Mouse (Mus musculus): ENCODE data around the gene Bbox1. TPM values are rescaled to one million over a fixed set of nuclear protein-coding genes. Genes with fewer than 3 reads are reported as not detected.

The Bbox1 gene
- not detected for polyA plus RNA-seq (2012; fragmentation: generic; extraction: Trizol)

DNA sequence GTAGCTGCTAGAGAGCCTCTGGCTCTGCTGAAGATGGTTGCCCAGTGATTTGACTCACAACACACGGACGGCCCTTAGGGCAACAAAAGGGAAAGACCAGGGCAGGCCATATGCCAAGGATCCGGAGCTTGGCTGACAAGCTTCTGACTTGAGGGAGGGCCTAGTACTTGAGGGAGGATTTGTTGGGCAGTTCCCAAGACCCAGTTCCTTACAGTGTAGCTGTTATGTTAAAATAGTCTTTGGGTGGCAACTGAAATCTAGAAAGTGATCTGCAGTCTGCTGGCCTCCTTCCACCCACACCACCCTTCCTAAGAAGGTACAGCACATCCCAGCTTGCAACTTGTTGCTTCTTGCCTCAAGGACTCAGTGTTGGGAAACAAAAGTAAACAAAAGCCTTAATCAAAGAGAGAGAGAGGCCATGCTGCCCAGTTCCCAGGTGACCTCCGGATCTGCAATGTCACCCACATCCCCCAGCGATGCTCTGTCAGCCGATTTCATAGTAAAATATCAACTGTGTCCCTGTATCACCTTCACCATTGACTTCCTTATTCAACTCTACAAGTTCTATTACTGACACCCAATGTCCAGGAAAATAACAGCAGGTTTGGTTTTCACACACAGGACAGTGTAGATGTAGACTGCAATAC lies at the start of gene Bbox1:
TSS of gene Bbox1 (minus strand) at position 52 of the 647 bp plus-strand sequence.
- no peak within 1 kb of the TSS for H3K4me2 ChIP-seq (ENCODE audit: low read depth)
- TF ChIP-seq E2F4 (IDR thresholded peaks at IDR 0.05; ENCODE audit: insufficient read depth) (no peak), POLR2A (IDR thresholded peaks at IDR 0.05; ENCODE audit: insufficient read length, low read depth) (no peak), MYOD1 (IDR thresholded peaks at IDR 0.05; ENCODE audit: control insufficient read depth in 1 of 3, insufficient read length in 2 of 3, low read depth in 2 of 3) (no peak)
- no peak within 1 kb of the TSS for H3K4me3 ChIP-seq
- H3ac ChIP-seq (ENCODE audit: control insufficient read depth, insufficient read length): no peak within 1 kb of the TSS
- H3K79me2 ChIP-seq (ENCODE audit: control insufficient read depth, insufficient read depth): no peaks in the 10 kb centered on the region
- H3K27me3 ChIP-seq (ENCODE audit: control insufficient read depth, insufficient read depth, insufficient read length): no peaks in the 10 kb centered on the region
- H3K36me3 ChIP-seq (ENCODE audit: control insufficient read depth, insufficient read depth): no peaks in the 10 kb centered on the region

DNA sequence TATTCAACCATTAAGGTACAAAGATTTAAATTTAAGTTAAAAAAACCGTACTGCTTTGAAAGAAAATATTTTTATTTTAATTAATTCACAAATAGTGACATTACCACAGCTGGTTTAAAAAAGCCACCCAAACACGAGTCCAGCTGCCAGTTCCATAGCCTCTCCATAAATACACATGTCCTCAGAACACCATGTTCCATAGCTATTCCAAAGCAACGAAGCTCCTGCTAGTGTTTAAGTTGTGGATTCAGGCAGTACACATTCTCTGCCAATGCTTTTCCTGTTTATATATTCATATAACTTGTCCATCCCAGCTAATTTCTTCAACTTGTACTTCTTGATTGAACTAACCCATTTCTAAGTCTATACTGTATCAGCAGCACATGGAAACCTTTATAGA lies 49.5 kb upstream of the Bbox1 start:
- Histone ChIP-seq H3K36me3 (ENCODE audit: control insufficient read depth, insufficient read depth) (no peaks in the 10 kb centered on the region), H3K79me2 (ENCODE audit: control insufficient read depth, insufficient read depth) (no peaks in the 10 kb centered on the region), H3K27me3 (ENCODE audit: control insufficient read depth, insufficient read depth, insufficient read length) (no peaks in the 10 kb centered on the region), H3K4me3 (no peak overlapping the region), H3ac (ENCODE audit: control insufficient read depth, insufficient read length) (no peak overlapping the region), H3K4me2 (ENCODE audit: low read depth) (no peak overlapping the region)
- TF ChIP-seq POLR2A (IDR thresholded peaks at IDR 0.05; ENCODE audit: insufficient read length, low read depth) (no peak), MAX (IDR thresholded peaks at IDR 0.05; ENCODE audit: low read depth) (no peak), USF1 (IDR thresholded peaks at IDR 0.05; ENCODE audit: low read depth) (no peak), REST (IDR thresholded peaks at IDR 0.05; ENCODE audit: insufficient read depth, insufficient read length) (no peak), SRF (IDR thresholded peaks at IDR 0.05; ENCODE audit: control insufficient read depth, insufficient read length, low read depth) (no peak), CEBPB (IDR thresholded peaks at IDR 0.05; ENCODE audit: insufficient read depth, poor library complexity, severe bottlenecking) (no peak), TCF12 (IDR thresholded peaks at IDR 0.05; ENCODE audit: insufficient read depth, poor library complexity, severe bottlenecking) (no peak), TCF3 (IDR thresholded peaks at IDR 0.05; ENCODE audit: insufficient read length, low read depth) (no peak), E2F4 (IDR thresholded peaks at IDR 0.05; ENCODE audit: insufficient read depth) (no peak), MYOG (IDR thresholded peaks at IDR 0.05; ENCODE audit: control insufficient read depth in 1 of 3, insufficient read depth in 1 of 3, insufficient read length in 2 of 3, low read depth in 2 of 3) (no peak), POLR2AphosphoS2 (IDR thresholded peaks at IDR 0.05; ENCODE audit: insufficient read length, low read depth) (no peak), MYOD1 (IDR thresholded peaks at IDR 0.05; ENCODE audit: control insufficient read depth in 1 of 3, insufficient read length in 2 of 3, low read depth in 2 of 3) (no peak)

DNA sequence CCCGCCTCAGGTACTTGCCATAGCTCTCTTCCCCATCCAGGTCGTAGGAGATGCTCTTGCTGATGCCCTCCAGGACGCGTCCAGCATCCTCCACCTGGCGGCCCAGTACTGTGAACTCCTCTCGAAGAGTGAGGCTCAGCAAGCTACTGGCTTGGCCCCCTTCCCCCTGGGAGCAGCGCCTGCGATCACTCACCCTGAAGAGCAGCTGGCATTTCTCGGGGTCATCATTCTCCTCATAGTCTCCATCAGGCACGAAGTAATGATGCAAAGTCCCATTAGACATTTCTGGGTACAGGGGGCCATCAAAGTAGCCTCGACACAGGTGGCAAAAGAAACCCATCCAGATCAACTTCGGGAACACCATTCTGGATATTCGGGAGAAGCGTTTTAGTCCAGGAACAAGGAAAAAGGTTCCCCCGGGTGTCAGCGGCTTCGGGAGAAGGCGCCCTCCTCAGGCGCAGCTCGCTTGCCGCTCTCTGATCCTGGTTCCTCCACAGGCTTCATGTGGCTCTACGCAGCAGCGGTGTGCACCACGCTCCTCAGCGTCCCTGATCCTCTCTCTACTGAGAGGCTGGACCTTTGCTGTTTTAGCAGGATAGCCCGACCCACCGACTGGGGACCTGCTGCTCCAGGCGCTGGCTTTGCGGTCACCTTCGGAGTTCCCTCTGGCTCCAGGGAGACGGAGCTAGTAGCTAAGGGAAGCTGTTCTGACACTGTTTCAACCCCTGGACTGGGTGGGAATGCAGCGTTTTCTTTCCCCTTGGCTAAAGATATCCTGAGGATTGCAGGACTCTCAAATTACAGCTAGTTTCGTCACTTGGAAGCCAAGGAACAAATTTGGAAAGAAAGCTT lies 48.3 kb upstream of the Bbox1 start, which contains the start of gene Fibin:
TSS of gene Fibin (minus strand) at position 752 of the 852 bp plus-strand sequence.
- Histone ChIP-seq H3K4me2 (ENCODE audit: low read depth) (peak within 1 kb of the TSS; percentile 92), H3K36me3 (ENCODE audit: control insufficient read depth, insufficient read depth) (no peaks in the 10 kb centered on the region), H3K27me3 (ENCODE audit: control insufficient read depth, insufficient read depth, insufficient read length) (no peaks in the 10 kb centered on the region), H3K79me2 (ENCODE audit: control insufficient read depth, insufficient read depth) (no peaks in the 10 kb centered on the region), H3K4me3 (peak within 1 kb of the TSS; percentile 43), H3ac (ENCODE audit: control insufficient read depth, insufficient read length) (peak within 1 kb of the TSS; percentile 22)
- no peak for TF ChIP-seq TCF3 (IDR thresholded peaks at IDR 0.05; ENCODE audit: insufficient read length, low read depth)
- peak; percentile 70; the same call in 1 of the 2 replicates for TF ChIP-seq CEBPB (IDR thresholded peaks at IDR 0.05; ENCODE audit: insufficient read depth, poor library complexity, severe bottlenecking)
- peak; percentile 61 for TF ChIP-seq POLR2A (IDR thresholded peaks at IDR 0.05; ENCODE audit: insufficient read length, low read depth)
- TF ChIP-seq SRF (IDR thresholded peaks at IDR 0.05; ENCODE audit: control insufficient read depth, insufficient read length, low read depth): no peak
- no peak for TF ChIP-seq REST (IDR thresholded peaks at IDR 0.05; ENCODE audit: insufficient read depth, insufficient read length)
- TF ChIP-seq MAX (IDR thresholded peaks at IDR 0.05; ENCODE audit: low read depth): no peak
- peak; percentile 67 for TF ChIP-seq POLR2AphosphoS2 (IDR thresholded peaks at IDR 0.05; ENCODE audit: insufficient read length, low read depth)
- TF ChIP-seq USF1 (IDR thresholded peaks at IDR 0.05; ENCODE audit: low read depth): no peak
- no peak for TF ChIP-seq MYOD1 (IDR thresholded peaks at IDR 0.05; ENCODE audit: control insufficient read depth in 1 of 3, insufficient read length in 2 of 3, low read depth in 2 of 3)
- TF ChIP-seq E2F4 (IDR thresholded peaks at IDR 0.05; ENCODE audit: insufficient read depth): no peak
- TF ChIP-seq MYOG (IDR thresholded peaks at IDR 0.05; ENCODE audit: control insufficient read depth in 1 of 3, insufficient read depth in 1 of 3, insufficient read length in 2 of 3, low read depth in 2 of 3): no peak
- TF ChIP-seq TCF12 (IDR thresholded peaks at IDR 0.05; ENCODE audit: insufficient read depth, poor library complexity, severe bottlenecking): no peak

DNA sequence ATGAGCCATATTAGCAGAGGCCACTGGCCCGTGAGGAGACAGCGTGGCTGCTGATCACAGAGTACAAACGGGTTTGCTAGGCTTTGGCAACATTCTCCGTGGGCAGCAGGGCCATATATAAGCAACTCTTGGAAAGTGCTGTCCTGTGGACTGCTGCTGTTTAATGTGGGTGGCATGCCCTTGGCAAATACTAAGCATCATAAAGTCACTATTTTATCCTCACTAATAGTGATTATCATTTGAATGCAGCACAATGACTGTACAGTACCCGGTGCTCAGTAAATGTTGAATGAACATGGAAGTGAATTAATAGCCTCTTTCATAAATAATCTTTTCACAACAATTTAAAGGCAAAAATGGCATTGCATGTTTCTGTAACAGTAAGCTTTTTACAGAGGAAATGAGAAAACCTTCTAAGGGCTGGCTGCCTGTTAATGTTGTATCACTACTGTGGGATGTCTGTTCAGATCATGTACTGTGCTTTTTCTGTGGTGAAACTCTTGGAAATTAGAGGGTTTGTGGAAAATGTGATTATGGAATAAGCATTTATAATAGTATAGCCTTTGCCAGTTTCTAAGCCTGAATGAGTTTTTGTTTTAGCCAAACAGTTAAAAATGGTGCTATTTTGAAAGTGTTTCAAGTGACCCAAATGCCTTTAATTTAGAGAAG lies 39.1 kb upstream of the Bbox1 start:
- Histone ChIP-seq H3K79me2 (ENCODE audit: control insufficient read depth, insufficient read depth) (no peaks in the 10 kb centered on the region), H3K27me3 (ENCODE audit: control insufficient read depth, insufficient read depth, insufficient read length) (no peaks in the 10 kb centered on the region), H3ac (ENCODE audit: control insufficient read depth, insufficient read length) (no peak overlapping the region), H3K4me2 (ENCODE audit: low read depth) (no peak overlapping the region), H3K4me3 (no peak overlapping the region), H3K36me3 (ENCODE audit: control insufficient read depth, insufficient read depth) (no peaks in the 10 kb centered on the region)
- no peak for TF ChIP-seq POLR2AphosphoS2 (IDR thresholded peaks at IDR 0.05; ENCODE audit: insufficient read length, low read depth)

Data from myocyte (in vitro differentiated cells).